Mouse (Mus musculus) G1E (cell line): ENCODE data around the gene Olfr288.

Source experiments
- CTCF ChIP-seq: IDR thresholded peaks from 2 replicates; pipeline ENCODE4 v1.5.1; 2012; ENCODE audit warnings: low read depth, low read length, inconsistent platforms, mixed read lengths
- GATA1 ChIP-seq: IDR thresholded peaks from 2 replicates; pipeline ENCODE4 v1.6.1; 2012; ENCODE audit warnings: borderline replicate concordance, low read length, inconsistent platforms, mixed read lengths
- TAL1 ChIP-seq: conservative IDR thresholded peaks from 2 replicates; pipeline ENCODE4 v1.6.1; 2012; ENCODE audit warnings: low read depth, low read length, inconsistent platforms, mixed read lengths

- no peak for TF ChIP-seq CTCF
- no peak for TF ChIP-seq GATA1
- TF ChIP-seq TAL1, result no peak
Observed at GRCm38 (mm10) chr15:98184456-98184855, 10.9 kb downstream of the Olfr288 start.
